Mouse (Mus musculus) lung, embryonic 16.5 days (tissue): ENCODE results near the gene Ndufs2. TPM values are rescaled to one million over a fixed set of nuclear protein-coding genes. Genes with fewer than 3 reads are reported as not detected.

Experiments
- ATAC-seq: fragments of 200-750 bp; cut with Nextera tagmentation; 2 replicates; pipeline ENCODE4 v1.8.0; 2017; ENCODE audit warnings: low read depth, mild to moderate bottlenecking, moderate library complexity
- H3K27ac ChIP-seq: fragments of 300-500 bp; sonication (generic); 2 replicates; pipeline ENCODE4 v1.5.1; 2014; ENCODE audit warnings: mild to moderate bottlenecking, control low read depth, low read length
- H3K27me3 ChIP-seq: fragments of 300-500 bp; sonication (generic); 2 replicates; pipeline ENCODE4 v1.6.1; 2014; ENCODE audit warnings: low read depth, low read length, mixed read lengths; ENCODE audit not compliant: control insufficient read depth, insufficient read depth
- H3K36me3 ChIP-seq: fragments of 300-500 bp; sonication (generic); 2 replicates; pipeline ENCODE4 v1.6.1; 2014; ENCODE audit warnings: low read length; ENCODE audit not compliant: control insufficient read depth, insufficient read depth
- H3K4me1 ChIP-seq: fragments of 300-500 bp; sonication (generic); replicated peaks from 2 replicates; pipeline ENCODE4 v1.6.1; 2014; ENCODE audit warnings: low read length, mixed read lengths; ENCODE audit not compliant: control insufficient read depth, insufficient read depth
- H3K4me2 ChIP-seq: fragments of 300-500 bp; sonication (generic); 2 replicates; pipeline ENCODE4 v1.6.1; 2014; ENCODE audit warnings: low read depth, low read length, control low read depth
- H3K4me3 ChIP-seq: fragments of 300-500 bp; sonication (generic); 2 replicates; pipeline ENCODE4 v1.5.1; 2014; ENCODE audit warnings: mild to moderate bottlenecking, low read length, control low read depth
- H3K9ac ChIP-seq: fragments of 300-500 bp; sonication (generic); 2 replicates; pipeline ENCODE4 v1.6.1; 2014; ENCODE audit warnings: low read length, control low read depth
- H3K9me3 ChIP-seq: fragments of 300-500 bp; sonication (generic); 2 replicates; pipeline ENCODE4 v1.6.1; 2016; ENCODE audit warnings: low read length; ENCODE audit not compliant: control insufficient read depth
- WGBS: fragments of 180-500 bp; shearing (Covaris S2); extraction: QIAGEN DNeasy Blood & Tissue Kit; methylation state at CpG from one replicate; pipeline ENCODE4 v1.1.7; 2014; 5-methylcytosine and 5-hydroxymethylcytosine counted together
- polyA plus RNA-seq: library from polyadenylated mRNA; unstranded; fragments of >200 nt; fragmentation: Nextera tagmentation; extraction: Ambion mirVana; gene quantifications from 2 replicates; pipeline ENCODE4 v1.2.1, GENCODE M21; 2015

Gene Ndufs2
- polyA plus RNA-seq, 1 experiment from 2014 or later, result 230 TPM

DNA sequence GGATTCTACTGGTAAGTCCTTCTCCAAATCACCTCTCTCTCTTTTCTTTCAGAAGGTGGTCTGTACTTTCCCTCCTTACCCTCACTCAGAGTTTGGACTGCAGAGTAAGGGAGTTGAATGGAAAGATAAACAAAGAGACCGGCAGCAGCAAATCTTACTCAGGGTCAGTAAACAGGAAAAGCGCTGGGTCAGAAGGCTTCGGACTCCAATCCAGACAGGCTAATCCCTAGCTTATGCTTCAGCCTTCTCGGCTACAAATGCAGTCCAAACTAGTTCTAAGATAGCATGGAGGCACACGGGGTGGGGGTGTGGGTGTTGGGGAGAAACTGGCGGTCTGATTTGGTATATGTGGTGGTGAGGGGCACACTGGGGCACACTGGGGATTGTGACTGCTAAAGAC lies 13.8 kb downstream of the Ndufs2 start:
- no peaks in the 10 kb centered on the region for H3K4me1 ChIP-seq
- no peak overlapping the region for H3K27ac ChIP-seq
- no peaks in the 10 kb centered on the region for H3K9me3 ChIP-seq
- WGBS, result 65% methylated on average over 6 of the region's 6 CpGs
- no peak overlapping the region for H3K4me2 ChIP-seq
- no peaks in the 10 kb centered on the region for H3K27me3 ChIP-seq
- H3K36me3 ChIP-seq, result peaks cover 60% of the 10 kb centered on the region
- no peak overlapping the region for H3K4me3 ChIP-seq
- no peak for ATAC-seq
- no peak overlapping the region for H3K9ac ChIP-seq

DNA sequence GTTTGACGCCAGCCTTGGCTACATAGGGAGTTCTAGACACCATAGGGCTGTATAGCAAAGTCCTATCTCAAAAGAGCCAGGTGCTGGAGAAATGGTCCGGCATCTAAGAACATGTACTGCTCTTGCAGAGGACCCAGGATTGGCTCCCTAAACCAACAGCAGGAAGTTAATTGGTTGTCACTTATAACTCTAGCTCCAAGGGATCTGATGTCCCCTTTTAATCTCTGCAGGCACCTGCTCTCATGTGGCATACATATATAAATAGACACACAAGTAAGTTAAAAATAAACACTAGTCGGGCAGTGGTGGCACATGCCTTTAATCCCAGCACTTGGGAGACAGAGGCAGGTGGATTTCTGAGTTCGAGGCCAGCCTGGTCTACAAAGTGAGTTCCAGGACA lies 15.4 kb downstream of the Ndufs2 start:
- Histone ChIP-seq H3K36me3 (peaks cover 52% of the 10 kb centered on the region), H3K9me3 (no peaks in the 10 kb centered on the region), H3K4me2 (no peak overlapping the region), H3K9ac (no peak overlapping the region), H3K4me3 (no peak overlapping the region), H3K4me1 (no peaks in the 10 kb centered on the region), H3K27me3 (no peaks in the 10 kb centered on the region), H3K27ac (no peak overlapping the region)
- ATAC-seq, result no peak
- 84% methylated on average over 4 of the region's 4 CpGs for WGBS

DNA sequence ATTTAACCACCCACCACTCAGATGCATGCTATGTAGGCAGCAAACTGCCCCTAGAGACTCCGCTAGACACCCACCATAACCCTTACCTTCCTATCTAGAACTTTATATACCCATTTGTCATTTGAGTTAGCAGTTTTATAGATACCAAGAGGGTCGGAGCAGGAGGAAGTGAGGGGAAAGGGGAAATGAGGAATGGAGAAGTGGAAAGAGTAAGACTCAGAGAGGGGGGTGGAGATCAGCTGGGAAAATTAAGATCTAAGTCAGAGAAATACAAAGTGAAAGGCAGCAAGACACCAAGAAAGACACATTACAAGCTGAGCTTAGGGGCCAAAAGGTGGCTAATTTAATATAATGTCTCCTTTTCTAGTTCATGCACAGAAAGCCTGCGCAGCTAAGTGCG lies 16.6 kb downstream of the Ndufs2 start:
- no peak for ATAC-seq
- Histone ChIP-seq H3K36me3 (peaks cover 47% of the 10 kb centered on the region), H3K27me3 (no peaks in the 10 kb centered on the region), H3K4me2 (no peak overlapping the region), H3K9me3 (no peaks in the 10 kb centered on the region), H3K9ac (no peak overlapping the region), H3K4me3 (no peak overlapping the region), H3K4me1 (no peaks in the 10 kb centered on the region), H3K27ac (no peak overlapping the region)
- 84% methylated on average over 4 of the region's 4 CpGs for WGBS

DNA sequence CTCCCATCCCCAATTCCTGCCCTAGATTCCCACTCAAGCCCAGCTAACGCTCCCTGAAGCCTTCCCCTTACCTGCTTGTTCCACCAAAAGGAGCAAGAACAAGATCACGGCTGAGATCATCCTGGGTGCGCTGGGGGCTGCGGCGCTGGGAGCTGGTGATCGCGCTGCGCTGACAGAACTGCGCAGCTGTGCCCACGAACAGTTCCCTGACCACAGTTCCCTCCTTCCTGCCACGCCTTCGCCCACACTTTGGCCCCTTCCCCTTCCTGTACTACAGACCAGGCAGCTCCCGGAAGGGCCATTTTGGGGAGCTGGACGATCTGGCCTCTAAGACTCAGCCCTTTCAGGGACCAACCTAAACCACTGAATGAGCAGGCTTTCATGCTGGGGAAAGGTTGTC lies 17.1 kb downstream of the Ndufs2 start, which contains the start of gene Fcer1g:
TSS of gene Fcer1g (minus strand) at position 240 of the 400 bp plus-strand sequence.
- ATAC-seq, result no peak; the same call in 1 of the 2 replicates
- Histone ChIP-seq H3K36me3 (peaks cover 45% of the 10 kb centered on the region), H3K9me3 (no peaks in the 10 kb centered on the region), H3K9ac (no peak within 1 kb of the TSS), H3K4me3 (no peak within 1 kb of the TSS), H3K4me1 (no peaks in the 10 kb centered on the region), H3K27ac (peak within 1 kb of the TSS; percentile 32), H3K27me3 (no peaks in the 10 kb centered on the region), H3K4me2 (no peak within 1 kb of the TSS)
- 91% methylated on average over 14 of the region's 14 CpGs for WGBS

DNA sequence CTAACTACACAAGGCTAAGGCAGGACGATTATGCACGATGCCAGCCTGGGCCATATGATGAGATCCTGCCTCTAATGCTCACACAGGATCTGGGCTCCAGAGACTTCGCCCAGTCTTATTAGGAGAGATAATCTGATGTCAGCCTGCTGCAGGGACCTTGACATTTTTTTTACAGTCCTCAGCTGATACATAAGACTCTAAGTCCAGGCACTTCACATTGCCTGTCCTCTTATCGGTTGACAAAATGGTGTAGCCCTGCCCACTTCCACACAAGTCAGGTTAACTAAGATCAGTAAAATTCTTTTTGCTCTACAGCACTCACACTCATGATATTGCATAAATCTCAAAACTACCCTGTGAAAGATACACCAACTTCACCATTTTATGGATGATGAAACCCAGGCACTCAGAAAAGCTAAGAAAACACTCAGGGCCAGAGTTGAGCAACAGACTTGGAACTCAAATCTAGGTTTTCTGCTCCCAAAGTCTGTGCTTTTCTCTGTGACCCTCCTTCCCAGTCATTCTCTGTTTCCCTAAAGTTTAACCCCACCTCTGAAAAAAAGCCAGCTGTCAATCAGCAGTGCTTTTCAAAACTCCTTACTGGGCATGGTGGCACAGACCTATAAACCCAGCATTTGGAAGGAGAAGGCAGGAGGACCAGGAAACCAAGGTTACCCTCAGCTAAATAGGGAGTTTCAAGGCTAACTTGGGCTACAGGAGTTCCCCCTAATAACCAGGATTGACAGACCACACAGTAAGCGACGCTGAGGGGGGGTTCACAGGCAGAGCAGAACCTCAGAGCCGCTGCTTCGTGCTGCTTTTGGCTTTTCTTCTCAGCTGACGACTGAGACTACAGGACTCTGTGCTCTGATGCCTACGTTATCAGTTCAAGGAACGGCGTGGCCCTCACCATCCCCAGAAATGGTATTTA lies 18.1 kb downstream of the Ndufs2 start:
- Histone ChIP-seq H3K36me3 (peaks cover 35% of the 10 kb centered on the region), H3K9ac (no peak overlapping the region), H3K4me1 (no peaks in the 10 kb centered on the region), H3K4me2 (no peak overlapping the region), H3K27ac (peak overlapping the region; percentile 32), H3K4me3 (no peak overlapping the region), H3K9me3 (no peaks in the 10 kb centered on the region), H3K27me3 (no peaks in the 10 kb centered on the region)
- 83% methylated on average over 12 of the region's 12 CpGs for WGBS
- no peak for ATAC-seq

DNA sequence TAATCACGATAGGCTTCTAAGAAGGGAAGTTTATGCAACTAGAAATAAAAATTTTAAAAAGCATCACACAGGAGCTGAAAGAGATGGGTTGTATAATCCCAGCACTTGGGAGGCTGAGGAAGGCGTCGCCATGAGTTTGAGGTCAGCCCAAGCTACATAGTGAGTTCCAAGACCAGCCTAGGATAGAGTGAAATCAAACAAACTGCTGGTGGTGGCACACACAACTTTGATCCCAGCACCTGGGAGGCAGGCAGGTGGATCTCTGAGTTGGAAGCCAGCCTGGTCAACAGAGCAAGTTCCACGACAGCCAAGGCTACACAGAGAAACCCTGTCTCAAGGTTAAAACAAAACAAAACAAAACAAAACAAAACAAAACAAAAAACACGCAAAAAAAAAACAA lies 18.8 kb downstream of the Ndufs2 start:
- WGBS, result 79% methylated on average over 5 of the region's 5 CpGs
- Histone ChIP-seq H3K4me2 (no peak overlapping the region), H3K4me3 (no peak overlapping the region), H3K4me1 (no peaks in the 10 kb centered on the region), H3K36me3 (peaks cover 29% of the 10 kb centered on the region), H3K27me3 (no peaks in the 10 kb centered on the region), H3K9ac (no peak overlapping the region), H3K27ac (no peak overlapping the region), H3K9me3 (no peaks in the 10 kb centered on the region)
- no peak for ATAC-seq

DNA sequence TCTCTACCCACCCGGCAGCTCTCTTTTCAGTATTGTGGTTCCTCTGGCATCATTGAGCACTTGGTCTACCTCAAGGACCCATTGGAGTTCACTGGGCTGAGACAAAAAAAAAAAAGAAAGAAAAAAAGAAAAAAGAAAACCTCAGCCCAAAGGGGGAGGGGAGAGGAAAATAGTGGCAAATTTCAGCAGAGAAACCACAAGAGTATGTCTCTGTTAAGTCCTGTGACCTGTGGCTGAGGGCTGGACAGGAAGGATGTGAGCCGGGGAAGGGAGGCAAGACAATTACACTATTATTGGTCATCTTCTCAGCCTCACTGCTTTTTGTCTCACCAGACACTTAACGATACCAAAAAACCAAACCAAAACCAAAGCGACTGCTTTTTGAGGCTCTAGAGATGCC lies 19.3 kb downstream of the Ndufs2 start:
- Histone ChIP-seq H3K9ac (no peak overlapping the region), H3K4me1 (no peaks in the 10 kb centered on the region), H3K27me3 (no peaks in the 10 kb centered on the region), H3K9me3 (no peaks in the 10 kb centered on the region), H3K4me2 (no peak overlapping the region), H3K36me3 (peaks cover 24% of the 10 kb centered on the region), H3K27ac (no peak overlapping the region), H3K4me3 (no peak overlapping the region)
- WGBS, result 81% methylated on average over 4 of the region's 4 CpGs
- no peak for ATAC-seq

DNA sequence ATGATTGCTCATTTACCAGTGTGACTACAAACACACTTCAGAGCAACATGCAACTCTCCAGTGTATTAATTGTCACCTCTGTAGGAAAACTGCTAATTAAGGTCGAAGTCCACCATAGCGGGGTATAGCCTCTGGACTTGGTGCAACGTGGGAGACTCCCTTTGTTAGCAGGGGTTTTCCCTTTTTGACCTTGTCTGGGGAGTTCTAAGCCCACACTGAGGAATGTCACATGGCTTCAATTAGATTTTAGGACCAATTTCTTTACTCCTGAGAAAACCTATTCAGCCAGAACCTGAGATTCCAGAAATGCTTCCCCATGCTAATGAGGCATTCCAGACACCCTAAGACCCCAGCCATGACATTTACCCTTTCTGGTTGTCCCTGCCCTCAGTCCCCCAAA lies 21.0 kb downstream of the Ndufs2 start:
- Histone ChIP-seq H3K4me3 (no peak overlapping the region), H3K4me1 (no peaks in the 10 kb centered on the region), H3K4me2 (no peak overlapping the region), H3K9ac (no peak overlapping the region), H3K36me3 (peaks cover 10% of the 10 kb centered on the region), H3K27me3 (no peaks in the 10 kb centered on the region), H3K27ac (no peak overlapping the region), H3K9me3 (no peaks in the 10 kb centered on the region)
- 87% methylated on average over 3 of the region's 3 CpGs for WGBS
- ATAC-seq, result no peak

DNA sequence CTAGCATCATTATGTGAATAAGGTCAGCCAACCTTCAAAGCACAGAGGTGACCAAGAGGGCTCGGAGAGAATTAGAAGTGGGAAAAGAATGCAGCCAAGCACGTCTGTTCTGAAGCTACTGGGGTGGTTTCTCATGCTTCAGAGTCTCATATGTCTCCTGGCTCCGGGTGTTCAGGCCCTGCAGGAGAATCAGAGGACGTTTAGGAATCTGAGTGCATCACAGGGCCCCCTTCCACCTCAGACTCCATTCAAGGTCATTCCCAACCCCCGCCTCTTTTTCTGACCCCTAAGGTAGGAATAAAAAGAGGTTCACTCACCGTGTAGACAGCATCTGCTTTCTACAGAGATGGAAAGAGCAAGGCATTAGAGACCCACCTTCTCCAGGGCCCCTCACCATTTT lies 21.4 kb downstream of the Ndufs2 start:
- H3K36me3 ChIP-seq, result peaks cover 8% of the 10 kb centered on the region
- no peak overlapping the region for H3K9ac ChIP-seq
- H3K4me2 ChIP-seq, result no peak overlapping the region
- ATAC-seq, result no peak
- no peak overlapping the region for H3K27ac ChIP-seq
- H3K4me3 ChIP-seq, result no peak overlapping the region
- no peaks in the 10 kb centered on the region for H3K9me3 ChIP-seq
- WGBS, result 48% methylated on average over 6 of the region's 6 CpGs
- H3K4me1 ChIP-seq, result no peaks in the 10 kb centered on the region
- H3K27me3 ChIP-seq, result no peaks in the 10 kb centered on the region
